ENCODE assay signal across 12 mouse cellular contexts in genomic region chr4:138792599-138792998, GRCm38 (mm10). TPM values are rescaled to one million over a fixed set of nuclear protein-coding genes. Genes with fewer than 3 reads are reported as not detected.
A peak's percentile ranks its signal among the peaks of the same experiment; 100 is the strongest.
DNase-seq lines count a peak whose midpoint lies in the region; ATAC-seq and TF ChIP-seq lines count a peak whose summit lies in the region.
"Had no signal": no experiment of that assay in that cellular context is flagged by ENCODE, and none has a peak within 500 bp of the region (broad histone marks: within the 10 kb centered on the region; RNA-seq: fewer than 3 reads in every experiment).

No protein-coding gene starts in this region.

- peak; percentile 61 for ATAC-seq in intestine, postnatal 0 days

- H3K4me1 ChIP-seq in intestine, postnatal 0 days (replicated peaks; ENCODE audit: control insufficient read depth, insufficient read depth, low read length), result no peaks in the 10 kb centered on the region
- H3K4me1 ChIP-seq: hindbrain, embryonic 12.5 days had no signal

- 13% methylated on average over 9 of the region's 9 CpGs for WGBS in intestine, postnatal 0 days

- no peak overlapping the region for H3K9ac ChIP-seq in intestine, postnatal 0 days (ENCODE audit: low read depth, low read length)
- H3K9ac ChIP-seq: hindbrain, embryonic 12.5 days had no signal

- DNase-seq in gastrocnemius, adult 2 months, result peak; percentile 53
- no peak for DNase-seq in gastrocnemius, postnatal 10 days
- DNase-seq in Muller cell, postnatal 12 days (ENCODE audit: inconsistent ontology term), result peak; percentile 35
- DNase-seq in lung, postnatal 25 days (ENCODE audit: low spot score), result peak; percentile 24
- DNase-seq in left cerebral cortex, adult 18-20 months (ENCODE audit: low spot score in 2 of 2), result no peak
- DNase-seq in layer of hippocampus, postnatal 14 days (ENCODE audit: low spot score in 2 of 2), result no peak
- DNase-seq in left cerebral cortex, adult 8-10 months (ENCODE audit: low spot score in 2 of 2), result no peak

- no peaks in the 10 kb centered on the region for H3K36me3 ChIP-seq in intestine, postnatal 0 days (ENCODE audit: control insufficient read depth, insufficient read depth)
- H3K36me3 ChIP-seq: hindbrain, embryonic 12.5 days had no signal

- H3K9me3 ChIP-seq in intestine, postnatal 0 days (ENCODE audit: control insufficient read depth), result peaks cover 6% of the 10 kb centered on the region; the same call in 1 of the 2 replicates
- H3K9me3 ChIP-seq: hindbrain, embryonic 12.5 days had no signal

- intact Hi-C loops in gastrocnemius, adult 2 months (cut with DNase I), result loop anchor here (5.0 kb wide), 2 partner anchors 45 to 345 kb away; no protein-coding TSS in a partner anchor

- TF ChIP-seq CTCF in gastrocnemius, adult 2 months (IDR thresholded peaks at IDR 0.05), result no peak
- no peak for TF ChIP-seq CTCF in intestine, postnatal 0 days (IDR thresholded peaks at IDR 0.05; ENCODE audit: low read depth)

- no peak overlapping the region for H3K4me3 ChIP-seq in gastrocnemius, adult 2 months
- H3K4me3 ChIP-seq in intestine, postnatal 0 days (ENCODE audit: low read depth, low read length), result no peak overlapping the region
- H3K4me3 ChIP-seq: hindbrain, embryonic 12.5 days had no signal

- H3K4me2 ChIP-seq in intestine, postnatal 0 days (replicated peaks; ENCODE audit: low read depth), result no peak overlapping the region
- H3K4me2 ChIP-seq: hindbrain, embryonic 12.5 days had no signal

- peak overlapping the region; percentile 80 for H3K27ac ChIP-seq in gastrocnemius, adult 2 months
- H3K27ac ChIP-seq in intestine, postnatal 0 days (ENCODE audit: low read depth, low read length), result no peak overlapping the region
- H3K27ac ChIP-seq: hindbrain, embryonic 12.5 days had no signal

- no peaks in the 10 kb centered on the region for H3K27me3 ChIP-seq in intestine, postnatal 0 days (replicated peaks; ENCODE audit: control insufficient read depth, insufficient read depth, low read length)

RNA-seq across cellular contexts. Expression of gene Pla2g2d, which starts 17.1 kb away (rescaled TPM):
- under 1 TPM in 1 of 2 experiments, not detected in 1; 0.28 TPM for total RNA-seq in gastrocnemius, adult 2 months (2021)
- total RNA-seq in gastrocnemius, postnatal 10 days (2021), result not detected
- 1.5 and 2.3 TPM in 2 replicates for polyA plus RNA-seq in intestine, postnatal 0 days (2015; fragmentation: Nextera tagmentation; extraction: Ambion mirVana)
- under 1 TPM; 0.47 to 0.77 TPM for total RNA-seq in left cerebral cortex, adult 18-20 months (2021)
- under 1 TPM in 1 of 2 experiments, not detected in 1; 0.29 TPM for total RNA-seq in layer of hippocampus, postnatal 14 days (2021)
- 1 to 10 TPM in 1 of 4 experiments, under 1 TPM in 3; 0.32 to 1.3 (median 0.69) TPM for total RNA-seq in left cerebral cortex, adult 8-10 months (2022)
- total RNA-seq: granulocyte monocyte progenitor cell, adult 5-6 weeks; megakaryocyte, adult 5-6 weeks had no signal

RNA-seq across cellular contexts. Expression of gene Pla2g2f, which starts 35.2 kb away (rescaled TPM):
- total RNA-seq in gastrocnemius, adult 2 months (2021), result not detected
- total RNA-seq in gastrocnemius, postnatal 10 days (2021), result not detected
- 0.46 and 0.64 TPM in 2 replicates for polyA plus RNA-seq in intestine, postnatal 0 days (2015; fragmentation: Nextera tagmentation; extraction: Ambion mirVana)
- under 1 TPM in 1 of 2 experiments, not detected in 1; 0.14 TPM for total RNA-seq in left cerebral cortex, adult 18-20 months (2021)
- total RNA-seq in layer of hippocampus, postnatal 14 days (2021), result under 1 TPM; 0.16 to 0.60 TPM
- not detected for total RNA-seq in left cerebral cortex, adult 8-10 months (2022)
- total RNA-seq: granulocyte monocyte progenitor cell, adult 5-6 weeks; left cerebral cortex, postnatal 10 days; megakaryocyte, adult 5-6 weeks had no signal
- polyA plus RNA-seq: hindbrain, embryonic 12.5 days had no signal

RNA-seq across cellular contexts. Expression of gene Ubxn10, which starts 55.6 kb away (rescaled TPM):
- total RNA-seq in gastrocnemius, adult 2 months (2021), result under 1 TPM in 1 of 2 experiments, not detected in 1; 0.20 TPM
- under 1 TPM; 0.20 to 0.28 TPM for total RNA-seq in gastrocnemius, postnatal 10 days (2021)
- polyA plus RNA-seq in intestine, postnatal 0 days (2015; fragmentation: Nextera tagmentation; extraction: Ambion mirVana), result 0.51 and 0.83 TPM in 2 replicates
- 1 to 10 TPM in 1 of 2 experiments, under 1 TPM in 1; 0.56 to 1.2 TPM for total RNA-seq in left cerebral cortex, adult 18-20 months (2021)
- 1 to 10 TPM; 1.5 to 2.7 TPM for total RNA-seq in layer of hippocampus, postnatal 14 days (2021)
- 1 to 10 TPM; 1.2 to 2.4 (median 1.5) TPM for total RNA-seq in left cerebral cortex, adult 8-10 months (2022)
- total RNA-seq: granulocyte monocyte progenitor cell, adult 5-6 weeks; megakaryocyte, adult 5-6 weeks had no signal

Comparison
In these comparisons a context has a peak if more than half of its experiments do, and no peak if none do; other contexts are left out.
1. DNase-seq: peak in gastrocnemius, adult 2 months (single experiment), Muller cell, postnatal 12 days (single experiment) and lung, postnatal 25 days (single experiment); none in gastrocnemius, postnatal 10 days (single experiment), left cerebral cortex, adult 18-20 months (0 of 2), layer of hippocampus, postnatal 14 days (0 of 2) and left cerebral cortex, adult 8-10 months (0 of 2).